19 mouse cellular contexts compared by ENCODE assay signal in genomic region chr2:163540231-163541117, GRCm38 (mm10). TPM values are rescaled to one million over a fixed set of nuclear protein-coding genes. Genes with fewer than 3 reads are reported as not detected.
DNase-seq lines count a peak whose midpoint lies in the region; ATAC-seq and TF ChIP-seq lines count a peak whose summit lies in the region.
"Had no signal": no experiment of that assay in that cellular context is flagged by ENCODE, and none has a peak within 500 bp of the region (broad histone marks: within the 10 kb centered on the region; RNA-seq: fewer than 3 reads in every experiment).

No protein-coding gene starts in this region.

- H3K27ac ChIP-seq in intestine, postnatal 0 days (ENCODE audit: low read depth, low read length): peak overlapping the region; percentile 94
- peak overlapping the region; percentile 1; the same call in 1 of the 2 replicates for H3K27ac ChIP-seq in liver, embryonic 14.5 days
- H3K27ac ChIP-seq in midbrain, postnatal 0 days (ENCODE audit: low read depth, low read length): no peak overlapping the region
- H3K27ac ChIP-seq: forebrain, embryonic 10.5 days; midbrain, embryonic 15.5 days; neural tube, embryonic 13.5 days had no signal

- peak; percentile 33 for DNase-seq in 416B (ENCODE audit: low read depth)
- DNase-seq in kidney, postnatal 10 days: peak; percentile 74
- peak in 1 of 3 experiments; percentile 41 for DNase-seq in liver, embryonic 14.5 days (ENCODE audit: low read depth in 3 of 3, low spot score in 3 of 3)
- DNase-seq in cerebellum, adult 18-20 months: no peak
- no peak for DNase-seq in cerebellum, postnatal 4 days (ENCODE audit: low spot score in 2 of 2)
- no peak for DNase-seq in urinary bladder, postnatal 14 days (ENCODE audit: low spot score)
- DNase-seq in midbrain, postnatal 0 days (ENCODE audit: low spot score): no peak
- DNase-seq: adrenal gland, postnatal 14 days; cerebellum, adult 9-11 months; lung, adult 18-20 months had no signal

- ATAC-seq in intestine, postnatal 0 days: peak; percentile 59
- ATAC-seq in liver, embryonic 14.5 days (ENCODE audit: insufficient read depth): peak; percentile 79
- no peak for ATAC-seq in midbrain, postnatal 0 days (ENCODE audit: low FRiP score)
- ATAC-seq: midbrain, embryonic 15.5 days had no signal

- H3K36me3 ChIP-seq in intestine, postnatal 0 days (ENCODE audit: control insufficient read depth, insufficient read depth): no peaks in the 10 kb centered on the region
- H3K36me3 ChIP-seq in liver, embryonic 14.5 days (replicated peaks; ENCODE audit: control insufficient read depth, insufficient read depth, low read depth): no peaks in the 10 kb centered on the region
- H3K36me3 ChIP-seq in midbrain, postnatal 0 days (ENCODE audit: insufficient read depth, low read length): no peaks in the 10 kb centered on the region
- H3K36me3 ChIP-seq: forebrain, embryonic 10.5 days; G1E; midbrain, embryonic 15.5 days; neural tube, embryonic 13.5 days had no signal

- H3K4me2 ChIP-seq in intestine, postnatal 0 days (replicated peaks; ENCODE audit: low read depth): peak overlapping the region; percentile 62
- peak overlapping the region; percentile 36 for H3K4me2 ChIP-seq in liver, embryonic 14.5 days (ENCODE audit: low read depth)
- H3K4me2 ChIP-seq in midbrain, postnatal 0 days (ENCODE audit: low read depth, low read length, poor library complexity, severe bottlenecking): no peak overlapping the region
- H3K4me2 ChIP-seq: midbrain, embryonic 15.5 days; neural tube, embryonic 13.5 days had no signal

- H3K4me3 ChIP-seq in intestine, postnatal 0 days (ENCODE audit: low read depth, low read length): peak overlapping the region; percentile 42
- no peak overlapping the region for H3K4me3 ChIP-seq in liver, embryonic 14.5 days (ENCODE audit: insufficient read depth in 1 of 2, low read depth in 2 of 2, low read length in 2 of 2)
- H3K4me3 ChIP-seq in midbrain, postnatal 0 days (ENCODE audit: low read depth, low read length): no peak overlapping the region
- H3K4me3 ChIP-seq: forebrain, embryonic 10.5 days; midbrain, embryonic 15.5 days; neural tube, embryonic 13.5 days had no signal

- TF ChIP-seq EP300 in liver, embryonic 14.5 days (IDR thresholded peaks at IDR 0.05; ENCODE audit: low read depth): no peak

- peak overlapping the region; percentile 59 for H3K9ac ChIP-seq in intestine, postnatal 0 days (ENCODE audit: low read depth, low read length)
- H3K9ac ChIP-seq in liver, embryonic 14.5 days (replicated peaks): no peak overlapping the region
- no peak overlapping the region for H3K9ac ChIP-seq in midbrain, postnatal 0 days (replicated peaks; ENCODE audit: low read length, poor library complexity, severe bottlenecking)
- H3K9ac ChIP-seq: midbrain, embryonic 15.5 days; neural tube, embryonic 13.5 days had no signal

- TF ChIP-seq CTCF in intestine, postnatal 0 days (IDR thresholded peaks at IDR 0.05; ENCODE audit: low read depth): peak; percentile 46
- TF ChIP-seq CTCF in liver, embryonic 14.5 days (IDR thresholded peaks at IDR 0.05; ENCODE audit: low read depth): no peak
- TF ChIP-seq CTCF in midbrain, postnatal 0 days (IDR thresholded peaks at IDR 0.05): no peak

- H3K27me3 ChIP-seq in intestine, postnatal 0 days (replicated peaks; ENCODE audit: control insufficient read depth, insufficient read depth, low read length): no peaks in the 10 kb centered on the region
- H3K27me3 ChIP-seq in liver, embryonic 14.5 days (ENCODE audit: control insufficient read depth, insufficient read depth, low read length): no peaks in the 10 kb centered on the region
- H3K27me3 ChIP-seq in midbrain, postnatal 0 days (ENCODE audit: insufficient read depth, low read length): no peaks in the 10 kb centered on the region
- H3K27me3 ChIP-seq: midbrain, embryonic 15.5 days; neural tube, embryonic 13.5 days had no signal

- WGBS in intestine, postnatal 0 days: 36% methylated on average over 9 of the region's 9 CpGs
- 32% methylated on average over 9 of the region's 9 CpGs for WGBS in liver, embryonic 14.5 days (ENCODE audit: insufficient replicate concordance)
- WGBS in midbrain, postnatal 0 days: 81% methylated on average over 9 of the region's 9 CpGs

- peaks cover 4% of the 10 kb centered on the region; the same call in 1 of the 2 replicates for H3K4me1 ChIP-seq in intestine, postnatal 0 days (replicated peaks; ENCODE audit: control insufficient read depth, insufficient read depth, low read length)
- H3K4me1 ChIP-seq in liver, embryonic 14.5 days (replicated peaks; ENCODE audit: control insufficient read depth in 2 of 2, insufficient read depth in 2 of 2, low read length in 1 of 2): peaks cover 0 to 19% of the 10 kb centered on the region in 2 experiments; a peak in 3 of 4 replicates
- H3K4me1 ChIP-seq in midbrain, postnatal 0 days (ENCODE audit: insufficient read depth, low read length): no peaks in the 10 kb centered on the region
- H3K4me1 ChIP-seq: midbrain, embryonic 15.5 days; neural tube, embryonic 13.5 days had no signal

- H3K9me3 ChIP-seq in intestine, postnatal 0 days (ENCODE audit: control insufficient read depth): no peaks in the 10 kb centered on the region
- H3K9me3 ChIP-seq in liver, embryonic 14.5 days (ENCODE audit: control insufficient read depth, low read length): no peaks in the 10 kb centered on the region
- H3K9me3 ChIP-seq in midbrain, postnatal 0 days (ENCODE audit: low read length): no peaks in the 10 kb centered on the region
- H3K9me3 ChIP-seq: forebrain, embryonic 10.5 days; G1E; midbrain, embryonic 15.5 days; neural tube, embryonic 13.5 days had no signal

RNA-seq across cellular contexts. Expression of gene Hnf4a, which starts 33.9 kb away (rescaled TPM):
- 50.8 and 53.0 TPM in 2 replicates for polyA plus RNA-seq in intestine, postnatal 0 days (2015; fragmentation: Nextera tagmentation; extraction: Ambion mirVana)
- 22.9 and 23.2 TPM in 2 replicates for polyA plus RNA-seq in liver, embryonic 14.5 days (2012; rRNA removed)
- polyA plus RNA-seq in liver, embryonic 14.5 days (2014; fragmentation: Nextera tagmentation; extraction: Ambion mirVana): 10.6 and 11.6 TPM in 2 replicates
- not detected in 2 replicates for total RNA-seq in midbrain, postnatal 0 days (2014; rRNA removed)
- polyA plus RNA-seq in midbrain, postnatal 0 days (2015; fragmentation: Nextera tagmentation; extraction: Ambion mirVana): not detected in 2 replicates
- total RNA-seq: left cerebral cortex, postnatal 10 days had no signal
- polyA plus RNA-seq: C2C12; embryonic facial prominence, embryonic 11.5 days; forebrain, embryonic 10.5 days; midbrain, embryonic 15.5 days; neural tube, embryonic 13.5 days had no signal

RNA-seq across cellular contexts. Expression of gene R3hdml, which starts 48.4 kb away (rescaled TPM):
- 0.37 and 0.46 TPM in 2 replicates for polyA plus RNA-seq in intestine, postnatal 0 days (2015; fragmentation: Nextera tagmentation; extraction: Ambion mirVana)
- polyA plus RNA-seq in liver, embryonic 14.5 days (2012; rRNA removed): not detected in 2 replicates
- polyA plus RNA-seq in liver, embryonic 14.5 days (2014; fragmentation: Nextera tagmentation; extraction: Ambion mirVana): not detected in 2 replicates
- total RNA-seq in midbrain, postnatal 0 days (2014; rRNA removed): 0.38 TPM in 2 replicates
- 0.21 and 0.70 TPM in 2 replicates for polyA plus RNA-seq in midbrain, postnatal 0 days (2015; fragmentation: Nextera tagmentation; extraction: Ambion mirVana)
- total RNA-seq: adrenal gland, postnatal 14 days; G1E; hematopoietic stem cell, adult 5-6 weeks had no signal
- polyA plus RNA-seq: embryonic facial prominence, embryonic 11.5 days; forebrain, embryonic 10.5 days; G1E; midbrain, embryonic 15.5 days; neural tube, embryonic 13.5 days had no signal

Comparison
In these comparisons a context has a peak if more than half of its experiments do, and no peak if none do; other contexts are left out.
1. DNase-seq: peak in 416B (single experiment) and kidney, postnatal 10 days (single experiment); none in cerebellum, adult 18-20 months (0 of 2), cerebellum, postnatal 4 days (0 of 2), urinary bladder, postnatal 14 days (single experiment) and midbrain, postnatal 0 days (single experiment).
2. RNA of gene Hnf4a, which starts 33.9 kb away (polyA plus RNA-seq): 50.8 to 53.0 TPM in intestine, postnatal 0 days and 10.6 to 23.2 TPM in liver, embryonic 14.5 days; not detected in midbrain, postnatal 0 days; every median in the first group is over 10 times any median in the second.